Mouse (Mus musculus): Measurements from ENCODE around the gene Tbata. TPM values are rescaled to one million over a fixed set of nuclear protein-coding genes. Genes with fewer than 3 reads are reported as not detected.

The Tbata gene
- polyA plus RNA-seq, 2 experiments from 2014 or later = not detected

DNA sequence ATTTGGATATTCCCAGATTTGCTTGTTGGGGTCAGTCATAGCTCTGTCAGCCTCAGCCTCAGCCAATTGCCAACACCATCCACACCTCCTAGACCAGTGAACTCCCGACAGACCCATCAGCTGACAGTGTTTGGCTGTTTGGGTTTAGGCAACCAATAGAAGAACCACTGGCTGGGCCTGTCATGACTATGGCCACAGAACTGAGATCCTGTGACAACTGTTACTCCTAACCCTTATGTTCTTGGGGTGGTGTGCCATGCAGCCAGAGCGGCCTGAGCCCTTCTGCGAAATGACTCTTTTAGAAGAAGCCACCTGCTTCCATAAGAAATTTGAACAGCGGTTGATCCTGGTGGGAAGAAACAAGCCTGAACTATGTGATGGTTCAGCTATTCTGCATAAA, 39.4 kb downstream of the Tbata start:
- ATAC-seq = no peak

DNA sequence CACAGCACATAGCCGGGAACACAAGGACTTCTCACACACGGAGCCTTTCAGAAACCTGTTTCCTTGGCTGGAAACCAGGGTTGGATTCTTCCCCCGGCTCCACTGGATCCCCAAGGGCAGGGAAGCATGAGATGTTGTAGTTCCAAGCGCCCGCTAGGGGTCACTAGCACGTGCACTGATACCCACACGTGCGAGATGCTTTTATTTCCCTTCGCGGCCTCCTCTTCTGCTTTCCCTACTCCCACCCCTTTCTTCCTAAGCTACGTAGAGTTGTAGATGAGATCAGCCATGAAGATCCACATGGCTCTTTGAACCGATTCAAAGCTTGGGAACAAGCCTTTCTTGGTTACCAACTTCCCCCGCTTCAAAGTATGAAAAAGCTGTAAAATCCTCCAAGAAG, 40.0 kb downstream of the Tbata start:
- peak; percentile 36 for ATAC-seq

DNA sequence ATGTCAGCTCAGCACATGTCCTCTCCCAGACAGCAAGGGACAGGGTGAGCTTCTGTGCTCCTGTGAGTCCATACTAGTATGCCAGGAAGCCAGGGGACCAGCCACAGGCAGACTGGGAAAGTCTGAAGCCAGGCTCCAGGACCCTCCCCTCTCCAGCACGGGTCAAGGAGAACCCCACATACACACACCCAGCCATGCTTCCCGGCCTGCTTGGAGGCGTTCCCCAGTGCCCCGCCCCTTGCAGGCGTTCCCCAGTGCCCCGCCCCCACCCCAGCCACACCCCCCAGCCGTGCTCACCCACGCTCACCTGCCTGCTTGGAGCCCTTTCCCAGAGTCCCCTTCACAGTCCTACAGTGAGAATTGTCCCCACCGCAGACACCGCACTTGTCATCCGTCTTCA, 41.1 kb downstream of the Tbata start:
- ATAC-seq = no peak

GRCm38 (mm10) chr10:61215658-61216057, 43.9 kb downstream of the Tbata start:
- ATAC-seq = no peak

GRCm38 (mm10) chr10:61216163-61216562, 44.4 kb downstream of the Tbata start:
- no peak for ATAC-seq

- ATAC-seq = no peak
Observed at GRCm38 (mm10) chr10:61219318-61219717, 47.6 kb downstream of the Tbata start.

GRCm38 (mm10) chr10:61225694-61226093, 53.9 kb downstream of the Tbata start:
- no peak for ATAC-seq

DNA sequence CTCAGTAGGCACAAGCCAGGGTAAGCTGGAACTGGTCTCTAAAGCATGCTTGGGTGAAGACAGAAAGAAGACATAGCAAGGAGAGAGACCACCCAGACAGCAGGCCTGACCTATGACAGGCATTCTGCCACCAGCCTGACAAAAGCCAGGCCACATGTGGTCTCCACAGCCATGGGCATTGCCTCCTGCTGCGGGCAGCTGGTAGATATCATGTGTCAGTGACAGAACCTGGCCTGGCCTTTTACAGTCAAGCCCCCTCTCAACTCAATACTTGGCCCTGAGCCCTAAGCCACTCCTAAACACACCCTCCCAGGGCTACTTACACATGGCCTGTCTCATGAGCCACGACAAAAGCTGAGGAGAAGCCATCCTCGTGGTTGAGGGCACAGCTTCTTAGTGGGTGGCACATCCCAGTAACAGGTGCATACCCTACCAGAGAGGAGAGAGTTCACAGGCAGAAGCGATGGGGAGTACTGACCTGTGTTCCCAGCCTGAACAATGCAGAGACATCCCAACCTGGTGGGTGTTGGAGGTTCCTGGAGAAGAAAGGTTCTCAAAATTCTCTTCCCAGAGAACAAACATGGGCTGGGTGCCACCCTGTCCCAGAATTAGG, 55.1 kb downstream of the Tbata start:
- no peak for ATAC-seq

GRCm38 (mm10) chr10:61231756-61232155, 60.0 kb downstream of the Tbata start:
- ATAC-seq = no peak

GRCm38 (mm10) chr10:61232858-61233567, 61.3 kb downstream of the Tbata start:
- peak; percentile 85 for ATAC-seq

DNA sequence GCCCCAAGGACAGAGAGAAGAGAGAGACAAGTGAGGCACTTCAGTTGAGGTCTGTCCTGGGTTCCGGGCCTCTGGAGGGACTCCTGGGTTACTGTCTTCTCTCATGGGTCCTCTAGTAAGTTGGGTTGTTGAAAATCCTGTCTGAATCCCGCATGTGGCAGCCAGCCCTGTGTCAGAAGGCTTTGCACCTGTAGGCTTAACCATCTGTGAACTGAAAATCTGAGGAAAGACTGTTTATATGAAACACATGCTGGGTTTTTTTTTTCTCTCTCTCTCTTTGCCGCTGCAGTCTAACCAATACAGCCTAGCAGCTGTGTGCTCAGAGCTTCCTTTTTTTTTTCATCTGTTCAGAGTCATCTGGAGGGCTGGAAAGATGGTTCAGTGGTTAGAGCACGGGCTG, 62.6 kb downstream of the Tbata start:
- no peak for ATAC-seq

DNA sequence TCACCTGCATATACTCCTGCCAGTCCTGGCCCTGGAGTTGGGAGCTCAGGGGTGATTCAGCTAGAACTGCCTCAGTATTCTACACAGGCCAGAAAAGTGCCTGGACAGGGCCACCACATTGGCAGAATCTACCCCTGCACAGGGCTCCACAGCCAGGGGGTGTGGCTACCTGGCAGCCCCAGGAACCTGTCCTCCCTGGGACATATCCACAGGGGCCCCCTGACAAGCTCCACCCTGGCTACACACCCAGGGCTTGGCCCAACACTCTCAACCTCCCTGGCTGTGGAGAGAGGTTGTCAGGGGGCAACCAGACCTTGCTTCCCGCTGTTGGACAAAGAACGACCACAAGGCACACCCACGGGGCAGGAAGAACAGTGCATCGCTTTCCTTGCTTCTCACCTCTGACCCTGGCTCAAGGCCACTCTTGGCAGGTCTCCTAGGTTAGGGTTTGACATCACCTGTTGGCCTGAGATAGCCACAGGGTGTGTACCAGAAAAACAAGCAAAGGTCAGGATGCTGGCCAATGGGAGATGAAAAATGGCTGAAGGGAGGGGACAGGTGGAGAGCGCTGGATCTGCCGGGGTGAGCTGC, 64.0 kb downstream of the Tbata start:
- no peak for ATAC-seq

GRCm38 (mm10) chr10:61236683-61237390, 65.1 kb downstream of the Tbata start:
- no peak for ATAC-seq

DNA sequence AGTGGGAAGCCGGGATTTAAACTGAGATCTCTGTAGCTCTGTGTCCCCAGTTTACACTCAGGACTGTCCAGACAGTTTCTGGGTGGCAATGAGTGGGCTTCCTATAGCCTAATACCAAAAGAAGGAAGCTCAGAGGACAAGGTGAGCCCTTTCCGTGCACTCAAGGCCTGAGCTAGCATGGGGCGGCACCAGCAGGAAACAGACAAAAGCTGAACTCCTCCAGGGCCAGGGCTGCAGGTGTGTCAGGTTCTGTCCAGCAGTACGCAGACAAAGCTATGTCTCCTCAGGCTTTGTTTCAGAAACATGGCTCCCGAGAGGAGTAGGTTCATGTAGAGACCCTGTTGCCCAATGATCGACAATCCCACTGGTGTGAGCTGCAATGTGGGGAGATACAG, 65.6 kb downstream of the Tbata start:
- ATAC-seq = no peak

Other genes with a start within 250 kb of the Tbata start
- gene Pcbd1, start 82.6 kb upstream of the Tbata start, polyA plus RNA-seq (2017; shearing (Covaris generic)) = not detected
- gene Sgpl1, start 24.3 kb upstream of the Tbata start, polyA plus RNA-seq (2017; shearing (Covaris generic)) = 10 to 100 TPM; 23.5 to 24.3 TPM
- gene Adamts14, start 101.5 kb downstream of the Tbata start, polyA plus RNA-seq (2017; shearing (Covaris generic)) = not detected
- gene Prf1, start 125.9 kb downstream of the Tbata start, polyA plus RNA-seq (2017; shearing (Covaris generic)) = 1 to 10 TPM; 5.1 to 6.7 TPM
- not detected for gene Pald1, start 211.6 kb downstream of the Tbata start, polyA plus RNA-seq (2017; shearing (Covaris generic))
- gene Nodal, start 246.0 kb downstream of the Tbata start, polyA plus RNA-seq (2017; shearing (Covaris generic)) = not detected

Data from activated CD4-positive, CD25-positive, alpha-beta regulatory T cell, adult 4 months (primary cell).